Mouse (Mus musculus): ENCODE results near the gene Pop7. TPM values are rescaled to one million over a fixed set of nuclear protein-coding genes. Genes with fewer than 3 reads are reported as not detected.

The Pop7 gene
- total RNA-seq (2022) = 10 to 100 TPM; 10.5 to 11.7 (median 11.2) TPM

DNA sequence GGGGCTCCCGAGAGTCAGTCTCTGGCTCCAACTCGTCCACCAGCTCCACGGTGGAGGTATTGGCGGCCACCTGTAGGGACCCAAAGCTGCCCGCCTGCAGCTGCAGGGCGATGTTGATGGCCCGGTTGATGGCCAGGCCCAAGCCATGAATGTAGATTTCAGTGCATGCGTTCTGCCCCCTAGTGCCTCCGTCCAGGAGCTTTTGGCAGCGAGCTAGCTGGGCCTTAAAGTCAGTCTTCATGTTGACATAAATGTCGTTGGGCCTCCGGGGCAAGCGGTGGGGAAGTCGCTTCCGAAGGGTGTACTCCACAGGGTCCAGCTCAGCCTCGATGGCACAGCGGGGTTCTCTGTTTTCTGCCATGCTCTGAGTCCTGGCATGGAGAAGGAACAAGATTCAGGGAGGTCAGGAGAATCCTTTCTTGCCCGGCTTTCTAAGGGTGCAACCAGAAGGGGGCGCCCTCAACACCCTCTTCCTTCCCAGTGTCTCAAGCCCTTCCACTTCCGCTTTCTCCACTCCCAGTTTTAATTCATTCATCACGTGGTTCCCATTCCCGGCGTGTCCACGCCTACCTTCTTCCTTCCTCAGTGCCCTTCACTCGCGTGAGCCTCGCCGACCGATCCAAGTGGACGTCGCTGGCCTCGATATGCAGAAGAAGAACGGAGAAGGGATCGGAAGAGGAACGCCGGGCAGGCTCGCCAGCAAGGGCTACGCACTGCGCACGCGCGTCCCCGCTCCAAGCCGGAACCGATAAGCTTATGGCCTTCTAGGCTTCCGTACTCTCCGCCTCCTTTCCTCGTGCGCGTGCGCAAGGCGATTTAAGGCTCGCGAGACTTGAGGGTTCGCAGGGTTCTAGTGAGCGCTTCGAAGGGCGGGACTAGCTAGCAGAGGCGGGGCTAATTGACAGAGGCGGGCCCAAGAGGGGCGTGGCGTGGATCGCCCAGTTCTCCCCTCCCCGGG, at the start of gene Pop7:
Gene Pop7, minus strand, starts transcription at position 810 of the 958 bp plus-strand sequence.
- peak; percentile 100 for DNase-seq (ENCODE audit: low spot score in 2 of 2)

DNA sequence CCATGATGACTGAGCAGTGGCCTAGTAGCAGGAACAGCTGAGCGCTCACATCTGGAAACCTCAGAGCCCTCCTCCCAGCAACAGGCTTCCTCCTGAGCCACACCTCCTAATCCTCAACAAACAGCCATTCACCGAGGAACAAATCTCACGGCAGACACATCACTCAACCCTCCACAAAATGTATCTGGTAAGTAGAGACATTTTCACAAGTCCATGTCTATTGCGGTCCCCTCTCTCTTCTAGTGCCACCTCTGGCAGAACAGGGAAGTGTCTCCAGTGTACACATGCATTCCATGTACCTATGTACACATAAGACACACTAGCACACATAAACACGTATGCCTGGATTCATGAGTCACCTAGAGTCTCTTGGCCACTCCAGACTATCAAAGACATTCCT, 48.8 kb upstream of the Pop7 start:
- DNase-seq (ENCODE audit: low spot score in 2 of 2) = no peak

- DNase-seq (ENCODE audit: low spot score in 2 of 2) = no peak
These were observed 47.5 kb upstream of the Pop7 start for GRCm38 (mm10) chr5:137549840-137550239.

- no peak for DNase-seq (ENCODE audit: low spot score in 2 of 2)
These were observed 43.3 kb upstream of the Pop7 start for GRCm38 (mm10) chr5:137545596-137545995.

DNA sequence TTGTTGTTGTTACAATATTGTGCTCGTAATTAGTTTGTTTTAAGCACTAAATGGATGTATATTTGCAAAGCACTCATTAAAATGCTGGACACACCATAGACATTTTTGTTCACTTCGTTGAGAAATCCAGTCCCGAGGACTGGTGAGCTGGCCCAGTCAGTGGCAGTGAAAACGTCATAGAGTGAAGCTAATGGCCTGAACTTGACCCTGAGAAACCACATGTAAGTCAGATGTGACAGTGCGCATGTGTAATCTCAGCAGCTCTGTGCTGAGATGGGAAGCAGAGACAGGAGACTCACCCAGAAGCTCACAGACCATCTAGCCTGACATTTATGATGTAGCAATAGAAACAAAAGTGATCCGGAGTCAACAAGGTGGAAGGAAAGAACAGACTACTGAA, 42.6 kb upstream of the Pop7 start:
- no peak for DNase-seq (ENCODE audit: low spot score in 2 of 2)

- no peak for DNase-seq (ENCODE audit: low spot score in 2 of 2)
These were observed 39.6 kb upstream of the Pop7 start for GRCm38 (mm10) chr5:137541768-137542540.

GRCm38 (mm10) chr5:137540991-137541390, 38.7 kb upstream of the Pop7 start:
- no peak for DNase-seq (ENCODE audit: low spot score in 2 of 2)

DNA sequence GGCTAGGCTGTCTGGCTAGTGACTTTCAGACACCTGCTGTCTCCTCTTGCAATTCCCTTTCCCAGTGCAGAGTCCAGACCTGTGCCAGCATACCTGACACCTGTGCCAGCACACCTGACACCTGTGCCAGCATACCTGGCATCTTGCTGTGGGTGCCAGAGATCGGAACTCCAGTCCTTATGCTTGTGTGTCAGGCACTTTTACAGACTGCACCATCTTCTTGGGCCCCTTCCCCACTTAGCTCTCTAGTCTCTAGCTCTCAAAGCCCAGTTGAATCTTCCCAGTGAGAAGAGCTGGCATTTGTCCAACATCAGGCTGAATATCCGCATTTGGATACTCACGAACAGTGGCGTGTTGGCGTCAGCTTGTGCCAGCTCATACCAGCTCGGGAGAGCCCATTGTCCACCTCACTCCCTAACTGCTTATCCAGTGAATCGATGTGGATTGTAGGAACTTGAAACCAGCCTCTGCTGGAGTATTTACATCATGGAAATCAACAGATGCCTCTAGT, 37.0 kb upstream of the Pop7 start:
- no peak for DNase-seq (ENCODE audit: low spot score in 2 of 2)

DNA sequence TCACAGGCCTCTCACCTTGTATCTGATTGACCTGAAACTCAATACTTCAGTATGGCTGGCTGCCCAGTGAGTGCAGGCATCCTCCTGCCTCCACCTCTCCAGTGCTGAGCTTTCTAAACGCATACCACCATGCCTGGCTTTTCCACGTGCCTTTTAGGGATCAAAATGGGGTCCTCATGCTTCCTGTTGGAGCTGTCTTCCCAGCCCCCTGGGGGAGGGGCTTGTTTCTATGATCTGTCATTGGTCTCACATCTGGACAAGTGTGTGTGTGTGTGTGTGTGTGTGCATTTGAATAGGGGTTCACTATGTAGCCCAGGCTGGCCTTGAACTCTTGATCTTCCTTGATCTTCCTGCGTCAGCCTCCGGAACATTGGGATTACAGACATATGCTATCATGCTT, 35.1 kb upstream of the Pop7 start:
- DNase-seq (ENCODE audit: low spot score in 2 of 2) = no peak

- DNase-seq (ENCODE audit: low spot score in 2 of 2) = no peak
These were observed 33.0 kb upstream of the Pop7 start for GRCm38 (mm10) chr5:137535318-137535717.

- no peak for DNase-seq (ENCODE audit: low spot score in 2 of 2)
These were observed 32.4 kb upstream of the Pop7 start for GRCm38 (mm10) chr5:137534762-137535161.

DNA sequence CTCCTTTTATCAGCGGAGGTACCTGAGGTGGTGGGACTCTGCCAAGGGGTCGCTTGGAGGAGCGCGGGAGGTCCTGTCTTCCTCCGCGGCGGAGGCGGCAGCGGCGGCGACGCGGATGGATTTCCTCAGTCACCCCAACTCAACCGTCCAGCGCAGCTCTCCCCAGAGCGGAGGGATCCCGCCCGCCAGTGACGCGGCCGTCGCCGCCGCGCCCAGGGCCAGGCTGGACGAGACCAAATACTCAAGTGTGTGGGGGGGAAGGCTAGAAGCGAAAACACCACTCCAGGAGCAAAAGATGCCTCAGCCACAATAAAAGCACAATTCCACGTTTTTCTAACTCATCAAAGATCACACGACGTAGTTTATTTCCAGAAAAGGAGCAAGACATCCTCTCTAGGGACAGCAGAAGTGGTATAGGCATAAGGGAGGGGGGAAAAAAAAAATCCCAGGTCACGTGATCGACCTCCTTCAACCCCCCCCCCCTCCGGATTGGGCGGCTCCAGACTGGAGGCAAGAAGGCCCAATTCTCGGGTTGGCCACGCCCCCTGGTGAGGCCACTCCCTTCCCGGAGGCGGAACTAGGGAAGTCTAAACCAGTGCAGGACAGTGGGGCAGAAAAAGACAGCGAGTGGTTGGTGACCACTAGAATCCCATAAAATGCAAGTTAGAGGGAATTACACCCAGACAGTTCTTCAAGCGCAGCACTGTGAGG, 31.0 kb upstream of the Pop7 start, which contains the start of the genes Epo and Gnb2:
Gene Epo, minus strand, starts transcription at position 126 of the 711 bp plus-strand sequence.
Gene Gnb2, minus strand, starts transcription at position 394 of the 711 bp plus-strand sequence.
- peak; percentile 98 to 99 for DNase-seq (ENCODE audit: low spot score in 2 of 2)

- DNase-seq (ENCODE audit: low spot score in 2 of 2) = no peak
These were observed 30.4 kb upstream of the Pop7 start for GRCm38 (mm10) chr5:137532808-137533116.

DNA sequence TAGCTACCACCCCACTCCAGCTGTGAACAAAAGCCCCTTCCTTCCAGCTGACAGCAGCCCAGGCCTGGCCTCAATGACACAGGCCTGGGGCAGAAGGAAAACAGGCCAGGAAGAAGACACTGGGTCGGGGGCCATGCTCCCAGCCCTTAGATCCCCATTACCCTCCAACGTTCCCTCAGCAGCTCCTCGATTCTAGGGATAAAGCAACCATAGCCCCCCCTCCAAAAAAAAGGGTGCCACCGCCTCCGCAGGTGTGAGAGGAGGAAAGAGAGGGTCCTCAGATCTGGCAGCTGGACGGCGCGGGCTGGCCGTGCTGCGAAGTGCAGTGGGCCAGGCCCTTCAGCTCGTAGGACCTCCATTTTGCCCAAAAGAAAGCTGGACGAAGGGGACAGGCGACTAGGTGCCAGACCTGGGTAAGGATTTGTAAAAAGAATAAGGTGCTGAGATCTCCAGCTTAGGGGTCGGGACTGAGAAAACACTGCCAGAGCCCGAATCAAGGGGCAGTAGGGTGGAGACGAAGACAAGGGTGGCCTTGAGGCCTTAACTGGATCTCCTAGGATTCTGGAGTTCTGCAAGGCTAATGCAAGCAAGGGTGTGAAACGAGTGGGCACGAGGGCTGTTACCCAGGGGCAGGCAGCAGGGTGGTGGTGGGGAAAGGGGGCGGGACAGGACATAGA, 30.0 kb upstream of the Pop7 start:
- no peak for DNase-seq (ENCODE audit: low spot score in 2 of 2)

- no peak for DNase-seq (ENCODE audit: low spot score in 2 of 2)
These were observed 29.3 kb upstream of the Pop7 start for GRCm38 (mm10) chr5:137531414-137532130.

- DNase-seq (ENCODE audit: low spot score in 2 of 2) = peak; percentile 50 to 58
These were observed 28.5 kb upstream of the Pop7 start for GRCm38 (mm10) chr5:137530588-137531413.

GRCm38 (mm10) chr5:137530075-137530474, 27.8 kb upstream of the Pop7 start:
- no peak for DNase-seq (ENCODE audit: low spot score in 2 of 2)

GRCm38 (mm10) chr5:137529221-137529995, 27.1 kb upstream of the Pop7 start:
- DNase-seq (ENCODE audit: low spot score in 2 of 2) = no peak

Measured in gastrocnemius, adult 8-10 months (tissue).